Mouse (Mus musculus) E14TG2a.4 (cell line): ENCODE data around the gene Gm10130.

Source experiments
- CTCF ChIP-seq: conservative IDR thresholded peaks from 2 replicates; pipeline ENCODE4 v1.5.1; 2014; ENCODE audit warnings: low read length
- NANOG ChIP-seq: IDR thresholded peaks from 2 replicates; pipeline ENCODE4 v1.6.1; 2014; ENCODE audit warnings: borderline replicate concordance, low read length, mixed read lengths

- TF ChIP-seq CTCF, result no peak
- TF ChIP-seq NANOG, result no peak
Measured at GRCm38 (mm10) chr2:150362878-150363229, 39.4 kb downstream of the Gm10130 start.
